ENCODE assay signal across 8 mouse cellular contexts in the genomic region with DNA sequence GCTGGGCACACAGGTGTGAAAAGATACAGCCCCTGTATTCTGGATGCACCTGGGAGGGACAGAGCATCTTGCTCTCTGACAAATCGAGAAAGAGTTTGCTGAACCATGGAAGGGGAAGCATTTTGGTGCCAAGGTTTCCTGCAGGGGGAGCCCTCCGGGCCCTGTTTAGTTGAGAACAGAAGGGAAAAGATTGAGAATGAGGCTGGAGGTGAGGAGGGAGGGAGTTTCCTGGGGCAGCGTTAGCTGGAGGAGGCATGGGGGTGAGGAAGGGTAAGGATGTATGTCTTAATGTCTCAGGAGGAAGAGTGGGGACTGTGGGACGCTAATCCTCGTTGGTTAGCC. TPM values are rescaled to one million over a fixed set of nuclear protein-coding genes. Genes with fewer than 3 reads are reported as not detected.
A peak's percentile ranks its signal among the peaks of the same experiment; 100 is the strongest.
DNase-seq lines count a peak whose midpoint lies in the region; ATAC-seq and TF ChIP-seq lines count a peak whose summit lies in the region.

No protein-coding gene starts in this region.

- H3K9me3 ChIP-seq in CH12.LX (replicated peaks; ENCODE audit: low read length), result no peaks in the 10 kb centered on the region
- no peaks in the 10 kb centered on the region for H3K9me3 ChIP-seq in embryonic facial prominence, embryonic 10.5 days
- H3K9me3 ChIP-seq in midbrain, embryonic 10.5 days (replicated peaks), result no peaks in the 10 kb centered on the region

- ATAC-seq in megakaryocyte, adult 5-6 weeks (ENCODE audit: poor library complexity, severe bottlenecking), result no peak

- peak; percentile 23 for TF ChIP-seq RAD21 in CH12.LX (IDR thresholded peaks at IDR 0.05; ENCODE audit: low read depth, low read length)

- no peaks in the 10 kb centered on the region for H3K4me1 ChIP-seq in CH12.LX (ENCODE audit: control insufficient read depth in 1 of 2, insufficient read depth in 2 of 2)
- H3K4me1 ChIP-seq in embryonic facial prominence, embryonic 10.5 days, result peaks cover 35% of the 10 kb centered on the region
- H3K4me1 ChIP-seq in midbrain, embryonic 10.5 days, result peaks cover 34% of the 10 kb centered on the region

- WGBS in embryonic facial prominence, embryonic 10.5 days, result 4% methylated on average over 5 of the region's 5 CpGs
- 2% methylated on average over 5 of the region's 5 CpGs for WGBS in midbrain, embryonic 10.5 days

- H3K9ac ChIP-seq in CH12.LX (ENCODE audit: insufficient read depth, low read depth), result no peak overlapping the region

- no peak for TF ChIP-seq POLR2A in CH12.LX (IDR thresholded peaks at IDR 0.05; ENCODE audit: low read depth, low read length)

- dilution Hi-C loops in CH12.LX (cut with MboI; ENCODE audit: extremely low pct_ligation_motif_present, extremely low pct_unique_long_range_greater_than_20kb, low sequenced_read_pairs), result no loop called here

- peak in 1 of 2 experiments; percentile 57; a peak in 2 of 4 replicates for TF ChIP-seq CTCF in CH12.LX (conservative IDR thresholded peaks at IDR 0.05 in 1 of 2, IDR thresholded peaks at IDR 0.05 in 1 of 2; ENCODE audit: low read depth in 2 of 2, low read length in 2 of 2)

- H3K79me2 ChIP-seq in CH12.LX (replicated peaks; ENCODE audit: control insufficient read depth, extremely low read depth, insufficient read depth, poor library complexity, severe bottlenecking), result no peaks in the 10 kb centered on the region

- H3K4me2 ChIP-seq in CH12.LX (ENCODE audit: insufficient read depth, low read depth, poor library complexity, severe bottlenecking), result no peak overlapping the region

- H3K4me3 ChIP-seq in CH12.LX (replicated peaks in 1 of 3; ENCODE audit: low read depth in 2 of 3, low read length in 2 of 3, poor library complexity in 1 of 3), result no peak overlapping the region
- peak overlapping the region; percentile 21; the same call in 1 of the 2 replicates for H3K4me3 ChIP-seq in embryonic facial prominence, embryonic 10.5 days
- H3K4me3 ChIP-seq in midbrain, embryonic 10.5 days, result peak overlapping the region; percentile 30

- in situ Hi-C loops in CH12.LX (cut with MboI; ENCODE audit: low pct_ligation_motif_present, low pct_unique_long_range_greater_than_20kb, low sequenced_read_pairs), result no loop called here

- H3K36me3 ChIP-seq in CH12.LX (replicated peaks in 1 of 2; ENCODE audit: control insufficient read depth in 1 of 2, insufficient read depth in 1 of 2, low read length in 1 of 2), result no peaks in the 10 kb centered on the region
- H3K36me3 ChIP-seq in embryonic facial prominence, embryonic 10.5 days (replicated peaks), result no peaks in the 10 kb centered on the region
- H3K36me3 ChIP-seq in midbrain, embryonic 10.5 days, result no peaks in the 10 kb centered on the region

- peak; percentile 4 for DNase-seq in cerebellum, adult 11 months
- DNase-seq in cerebellum, adult 9-10 months, result no peak
- DNase-seq in CH12.LX (ENCODE audit: extremely low read depth), result peak; percentile 19
- peak; percentile 69 for DNase-seq in embryonic facial prominence, embryonic 10.5 days (ENCODE audit: low spot score)
- peak; percentile 62 to 65 for DNase-seq in kidney, postnatal 4 days
- peak; percentile 81 for DNase-seq in midbrain, embryonic 10.5 days (ENCODE audit: low spot score)
- DNase-seq in telencephalon, adult 2 months (ENCODE audit: low read depth, low spot score), result peak; percentile 16

- peaks cover 84% of the 10 kb centered on the region for H3K27me3 ChIP-seq in CH12.LX (replicated peaks)
- H3K27me3 ChIP-seq in embryonic facial prominence, embryonic 10.5 days (replicated peaks; ENCODE audit: low read depth, poor library complexity, severe bottlenecking), result peaks cover 81% of the 10 kb centered on the region
- peaks cover 96% of the 10 kb centered on the region for H3K27me3 ChIP-seq in midbrain, embryonic 10.5 days (ENCODE audit: low read depth, poor library complexity, severe bottlenecking)

- no peak for TF ChIP-seq EP300 in CH12.LX (IDR thresholded peaks at IDR 0.05; ENCODE audit: low read length)

- no peak overlapping the region for H3K27ac ChIP-seq in CH12.LX (ENCODE audit: insufficient read depth, low read depth)
- peak overlapping the region; percentile 80 for H3K27ac ChIP-seq in embryonic facial prominence, embryonic 10.5 days (replicated peaks)
- H3K27ac ChIP-seq in midbrain, embryonic 10.5 days (replicated peaks), result peak overlapping the region; percentile 81

TF ChIP-seq in CH12.LX, 34 proteins besides CTCF, POLR2A, EP300 and RAD21:
- no peak for TF ChIP-seq CHD2 (IDR thresholded peaks at IDR 0.05; ENCODE audit: low read length)
- TF ChIP-seq SMC3 (IDR thresholded peaks at IDR 0.05; ENCODE audit: low read depth, low read length), result peak; percentile 37
TF ChIP-seq in CH12.LX: peak in this region for 1.

RNA-seq across cellular contexts. Expression of a gene that starts 38.4 kb away (rescaled TPM):
- 159 and 172 TPM in 2 replicates for total RNA-seq in CH12.LX (2012; rRNA removed)
- total RNA-seq in CH12.LX (2014; rRNA removed), result 225 and 250 TPM in 2 replicates
- polyA plus RNA-seq in CH12.LX (2012; ENCODE audit: insufficient read length, low read depth), result 160 and 161 TPM in 2 replicates
- polyA plus RNA-seq in embryonic facial prominence, embryonic 10.5 days (2016; fragmentation: Nextera tagmentation; extraction: Ambion mirVana), result 312 and 325 TPM in 2 replicates
- 323 and 340 TPM in 2 replicates for polyA plus RNA-seq in midbrain, embryonic 10.5 days (2016; fragmentation: Nextera tagmentation; extraction: Ambion mirVana)
- total RNA-seq in megakaryocyte, adult 5-6 weeks (2015), result 151 and 167 TPM in 2 replicates
- 89.6 and 91.0 TPM in 2 replicates for total RNA-seq in megakaryocyte, adult 5-6 weeks (2017)

RNA-seq across cellular contexts. Expression of a gene that starts 49.9 kb away (rescaled TPM):
- total RNA-seq in CH12.LX (2012; rRNA removed) (2.3 and 2.9 TPM in 2 replicates), CH12.LX (2014; rRNA removed) (2.0 and 2.4 TPM in 2 replicates)
- polyA plus RNA-seq in CH12.LX (2012; ENCODE audit: insufficient read length, low read depth), result 2.4 and 3.1 TPM in 2 replicates
- 0.27 and 0.44 TPM in 2 replicates for polyA plus RNA-seq in embryonic facial prominence, embryonic 10.5 days (2016; fragmentation: Nextera tagmentation; extraction: Ambion mirVana)
- polyA plus RNA-seq in midbrain, embryonic 10.5 days (2016; fragmentation: Nextera tagmentation; extraction: Ambion mirVana), result 0.07 TPM in 2 replicates
- total RNA-seq in megakaryocyte, adult 5-6 weeks (2015), result 0.18 TPM in 1 of 2 replicates, not detected in the other
- total RNA-seq in megakaryocyte, adult 5-6 weeks (2017), result 0.33 TPM in 1 of 2 replicates, not detected in the other

RNA-seq across cellular contexts. Expression of a gene that starts 55.8 kb away (rescaled TPM):
- total RNA-seq in CH12.LX (2012; rRNA removed), result not detected in 2 replicates
- total RNA-seq in CH12.LX (2014; rRNA removed), result not detected in 2 replicates
- not detected in 2 replicates for polyA plus RNA-seq in CH12.LX (2012; ENCODE audit: insufficient read length, low read depth)
- polyA plus RNA-seq in embryonic facial prominence, embryonic 10.5 days (2016; fragmentation: Nextera tagmentation; extraction: Ambion mirVana), result 0.10 and 0.44 TPM in 2 replicates
- not detected in 2 replicates for polyA plus RNA-seq in midbrain, embryonic 10.5 days (2016; fragmentation: Nextera tagmentation; extraction: Ambion mirVana)
- total RNA-seq in megakaryocyte, adult 5-6 weeks (2015), result not detected in 2 replicates
- not detected in 2 replicates for total RNA-seq in megakaryocyte, adult 5-6 weeks (2017)

Comparison
In these comparisons a context has a peak if more than half of its experiments do, and no peak if none do; other contexts are left out.
1. H3K4me3 ChIP-seq: peak in embryonic facial prominence, embryonic 10.5 days (single experiment) and midbrain, embryonic 10.5 days (single experiment); none in CH12.LX (0 of 3).